Mouse (Mus musculus): Measurements from ENCODE around the gene Hcrt.

The Hcrt gene

GRCm38 (mm10) chr11:100766726-100767125, 4.0 kb upstream of the Hcrt start:
- DNase-seq: no peak

DNA sequence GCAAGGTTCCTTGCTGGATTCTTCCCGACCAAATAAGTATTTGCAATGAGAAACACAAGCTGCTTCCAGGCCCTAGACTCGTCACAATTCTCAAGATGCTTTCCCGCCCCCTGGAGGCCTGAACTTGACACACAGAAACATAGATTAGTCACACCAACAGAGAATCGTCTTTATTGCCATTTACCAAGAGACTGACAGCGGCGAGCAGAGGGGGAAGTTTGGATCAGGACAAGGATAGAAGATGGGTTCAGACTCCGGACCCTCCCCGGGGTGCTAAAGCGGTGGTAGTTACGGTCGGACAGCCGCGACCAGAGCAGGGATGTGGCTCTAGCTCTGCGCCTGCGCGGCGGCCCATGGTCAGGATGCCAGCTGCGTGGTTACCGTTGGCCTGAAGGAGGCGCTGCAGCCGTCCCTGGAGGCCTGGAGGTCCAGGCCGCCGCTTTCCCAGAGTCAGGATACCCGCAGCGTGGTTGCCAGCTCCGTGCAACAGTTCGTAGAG, 1.1 kb downstream of the Hcrt start:
- DNase-seq: peak; percentile 93

DNA sequence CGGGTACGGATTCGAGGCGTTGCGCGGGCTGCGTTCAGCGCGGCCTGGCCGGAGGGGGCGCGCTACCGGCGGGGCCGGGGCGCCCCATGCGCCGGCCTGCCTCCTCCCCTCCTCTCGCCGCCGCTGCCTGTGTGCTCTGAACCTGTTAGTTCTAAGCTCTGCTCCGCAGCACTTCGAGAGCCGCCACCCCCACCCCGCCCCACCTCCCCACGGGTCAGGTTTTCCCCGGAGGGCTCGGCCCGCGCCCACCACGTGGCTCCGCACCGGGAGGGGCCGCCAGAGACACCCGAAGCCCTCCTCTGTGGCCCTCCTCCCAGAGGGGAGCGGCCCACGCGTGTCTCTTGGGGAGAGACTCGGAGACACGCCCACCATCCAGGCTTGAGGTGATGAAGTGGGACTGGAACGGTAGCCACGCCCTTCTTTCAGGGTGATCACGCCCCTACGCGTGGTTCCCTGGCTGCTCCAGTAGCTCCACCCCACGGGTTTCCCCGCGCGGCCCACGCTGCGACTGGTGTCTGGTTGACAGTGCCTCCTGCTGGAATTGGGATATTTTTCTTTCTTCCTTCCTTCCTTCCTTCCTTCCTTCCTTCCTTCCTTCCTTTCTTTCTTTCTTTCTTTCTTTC, 3.0 kb downstream of the Hcrt start, which contains the start of gene Kcnh4:
Gene Kcnh4, minus strand, starts transcription at position 332 of the 623 bp plus-strand sequence.
- DNase-seq: peak in 1 of 2 experiments; percentile 66

GRCm38 (mm10) chr11:100758707-100759610, 3.8 kb downstream of the Hcrt start:
- DNase-seq: no peak

DNA sequence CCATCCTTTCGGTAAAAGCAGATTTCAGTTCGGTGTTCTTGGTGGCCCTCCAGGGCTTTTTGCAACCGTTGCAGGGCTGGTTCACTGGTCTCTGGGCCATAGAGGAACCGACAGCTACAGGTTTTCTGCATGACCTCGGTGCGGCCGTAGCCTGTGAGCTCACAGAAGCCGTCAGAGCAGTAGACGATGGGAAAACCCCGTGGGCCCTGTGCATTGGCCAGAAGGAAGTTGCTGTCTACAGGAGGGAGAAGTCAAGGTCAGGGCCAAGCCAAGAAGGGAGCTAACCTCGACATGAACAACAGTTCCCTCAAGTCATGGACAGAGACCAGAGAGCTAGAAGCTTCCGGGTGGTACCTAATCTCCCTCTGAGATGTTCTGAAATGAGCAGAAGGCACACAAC, 5.2 kb downstream of the Hcrt start:
- DNase-seq: no peak

DNA sequence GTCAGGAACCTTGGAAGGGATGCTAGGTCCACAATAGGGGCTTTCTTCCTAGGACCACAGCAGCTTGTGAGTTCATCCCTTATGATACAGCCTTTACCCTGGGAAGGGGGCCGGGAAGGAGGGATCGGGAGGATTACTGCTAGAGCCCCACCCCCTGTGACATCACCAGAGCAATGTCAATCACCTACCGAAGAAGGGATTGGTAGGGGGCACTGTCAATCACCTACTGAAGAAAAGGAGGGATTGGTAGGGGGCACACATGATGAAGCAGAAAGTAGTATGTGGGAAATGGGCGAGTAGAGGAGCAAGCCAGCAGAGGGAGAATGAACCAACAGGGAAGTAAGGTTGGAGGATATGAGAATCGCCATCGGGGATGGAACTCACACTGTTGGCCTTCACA, 6.3 kb downstream of the Hcrt start:
- no peak for DNase-seq

DNA sequence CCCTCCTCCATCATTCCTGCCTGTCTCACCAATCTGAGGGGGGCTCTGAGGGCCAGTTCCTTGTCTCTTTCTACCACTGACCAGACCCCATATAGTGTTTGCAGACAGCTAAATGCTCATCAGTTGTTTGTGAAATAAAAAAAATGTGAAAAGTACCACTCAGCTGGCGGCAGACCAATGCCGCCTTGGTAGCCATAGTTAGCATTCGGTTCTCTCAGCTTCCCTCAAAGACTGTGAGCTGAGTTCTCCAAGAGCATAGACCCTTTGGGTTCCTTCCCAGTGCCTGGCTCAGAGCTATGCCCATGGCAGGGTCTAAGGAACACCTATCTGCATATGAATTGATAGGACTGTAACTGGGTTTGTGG, 8.1 kb downstream of the Hcrt start:
- no peak for DNase-seq

- DNase-seq: no peak
These were observed 8.6 kb downstream of the Hcrt start for GRCm38 (mm10) chr11:100754021-100754692.

- no peak for DNase-seq
These were observed 10.4 kb downstream of the Hcrt start for GRCm38 (mm10) chr11:100752294-100752693.

DNA sequence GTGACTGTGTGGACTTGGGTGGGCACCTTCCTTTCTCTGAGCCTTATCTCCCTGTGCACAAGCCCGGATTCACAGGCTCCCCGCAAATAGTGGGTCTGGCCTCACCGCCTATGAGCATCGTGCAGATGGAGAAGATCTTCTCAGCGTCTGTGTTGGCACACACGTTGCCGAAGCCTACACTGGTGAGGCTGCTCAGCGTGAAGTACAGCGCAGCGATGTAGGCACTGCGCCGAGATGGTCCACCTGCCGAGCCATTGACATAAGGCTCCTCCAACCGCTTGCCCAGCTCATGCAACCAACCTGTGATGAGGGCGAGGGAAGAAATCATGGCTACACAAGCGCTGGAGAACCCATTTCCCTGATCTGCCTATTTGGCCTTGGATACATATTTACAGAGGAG, 12.6 kb downstream of the Hcrt start:
- DNase-seq: no peak

GRCm38 (mm10) chr11:100749469-100749868, 13.3 kb downstream of the Hcrt start:
- no peak for DNase-seq

DNA sequence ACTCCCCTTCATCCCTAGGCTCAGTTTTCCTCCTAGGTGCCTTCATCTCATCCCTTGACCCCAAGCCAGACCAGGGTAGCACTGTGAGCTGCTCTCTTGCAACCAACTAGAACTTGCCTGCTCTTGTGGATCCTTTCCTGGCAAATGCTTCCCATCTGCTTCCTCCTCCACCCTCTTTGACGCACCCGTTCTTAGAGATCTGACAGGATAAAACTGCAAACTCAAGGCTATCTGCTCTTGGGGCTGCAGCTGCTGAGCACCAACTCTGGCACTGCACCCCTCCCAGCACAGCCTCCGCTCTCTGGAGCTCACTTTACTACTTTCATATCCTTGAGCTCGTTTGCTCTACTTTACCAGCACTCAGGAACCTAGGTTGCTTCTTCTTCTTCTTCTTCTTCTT, 14.1 kb downstream of the Hcrt start:
- DNase-seq: no peak

- no peak for DNase-seq
These were observed 15.6 kb downstream of the Hcrt start for GRCm38 (mm10) chr11:100747114-100747513.

- DNase-seq: no peak
These were observed 16.2 kb downstream of the Hcrt start for GRCm38 (mm10) chr11:100746546-100746945.

- peak; percentile 63 to 74 for DNase-seq
These were observed 17.6 kb downstream of the Hcrt start for GRCm38 (mm10) chr11:100745085-100745484.

DNA sequence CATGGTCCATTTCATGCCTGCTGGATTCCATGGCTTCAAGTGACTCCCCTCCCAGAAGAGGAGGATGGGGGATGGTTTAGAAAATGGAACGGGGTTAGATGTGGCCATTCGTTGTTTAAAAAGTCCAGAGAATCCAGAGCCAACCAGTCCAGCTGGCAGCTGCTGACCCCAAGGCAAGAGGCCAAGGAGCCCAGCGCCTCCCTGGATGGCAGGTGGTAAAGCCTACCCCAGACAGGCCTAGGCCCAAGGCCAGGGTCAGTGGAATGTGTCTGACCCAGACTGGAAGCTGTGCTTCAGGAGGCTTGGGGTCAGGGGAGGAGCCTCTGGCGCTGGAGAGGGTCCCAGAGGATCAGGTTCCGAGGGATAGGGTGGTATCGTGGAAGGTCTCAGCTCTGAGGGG, 21.4 kb downstream of the Hcrt start:
- peak in 1 of 2 experiments; percentile 45 for DNase-seq

GRCm38 (mm10) chr11:100738749-100739148, 24.0 kb downstream of the Hcrt start:
- DNase-seq: no peak

GRCm38 (mm10) chr11:100738066-100738604, 24.6 kb downstream of the Hcrt start, which contains the start of gene Rab5c:
Gene Rab5c (minus strand): TSS chr11:100738215.
- DNase-seq: peak; percentile 98

DNA sequence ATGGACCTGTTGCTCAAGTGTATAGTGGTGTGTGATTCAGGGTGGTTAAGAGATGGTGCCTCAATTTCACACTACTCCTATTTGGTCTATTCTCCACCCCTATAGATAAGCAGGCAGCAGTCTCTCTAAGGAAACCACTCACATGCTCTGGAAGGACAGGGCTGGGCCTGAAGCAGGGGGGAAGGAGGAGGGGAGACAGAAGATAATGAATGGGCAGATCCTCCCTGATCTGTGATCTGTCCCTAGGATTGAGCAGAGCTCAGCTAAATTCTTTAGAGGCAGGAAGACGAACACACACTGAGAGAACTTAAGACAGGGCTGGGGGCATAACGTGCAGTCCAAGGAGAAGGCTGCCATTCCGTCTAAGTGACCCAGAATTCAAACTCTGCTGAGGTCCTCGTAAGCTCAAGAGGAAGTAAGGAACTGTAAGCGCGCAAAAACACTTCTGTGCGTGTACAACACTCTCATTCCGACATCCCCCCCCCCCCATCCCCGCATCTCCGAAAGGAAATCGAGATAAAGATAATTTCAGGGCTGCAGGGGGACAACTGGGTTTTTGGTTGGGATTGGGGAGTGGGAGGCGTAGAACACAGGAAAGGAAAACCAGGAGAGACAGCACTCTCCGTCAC, 25.5 kb downstream of the Hcrt start:
- DNase-seq: no peak

GRCm38 (mm10) chr11:100736746-100737080, 26.0 kb downstream of the Hcrt start:
- DNase-seq: no peak

DNA sequence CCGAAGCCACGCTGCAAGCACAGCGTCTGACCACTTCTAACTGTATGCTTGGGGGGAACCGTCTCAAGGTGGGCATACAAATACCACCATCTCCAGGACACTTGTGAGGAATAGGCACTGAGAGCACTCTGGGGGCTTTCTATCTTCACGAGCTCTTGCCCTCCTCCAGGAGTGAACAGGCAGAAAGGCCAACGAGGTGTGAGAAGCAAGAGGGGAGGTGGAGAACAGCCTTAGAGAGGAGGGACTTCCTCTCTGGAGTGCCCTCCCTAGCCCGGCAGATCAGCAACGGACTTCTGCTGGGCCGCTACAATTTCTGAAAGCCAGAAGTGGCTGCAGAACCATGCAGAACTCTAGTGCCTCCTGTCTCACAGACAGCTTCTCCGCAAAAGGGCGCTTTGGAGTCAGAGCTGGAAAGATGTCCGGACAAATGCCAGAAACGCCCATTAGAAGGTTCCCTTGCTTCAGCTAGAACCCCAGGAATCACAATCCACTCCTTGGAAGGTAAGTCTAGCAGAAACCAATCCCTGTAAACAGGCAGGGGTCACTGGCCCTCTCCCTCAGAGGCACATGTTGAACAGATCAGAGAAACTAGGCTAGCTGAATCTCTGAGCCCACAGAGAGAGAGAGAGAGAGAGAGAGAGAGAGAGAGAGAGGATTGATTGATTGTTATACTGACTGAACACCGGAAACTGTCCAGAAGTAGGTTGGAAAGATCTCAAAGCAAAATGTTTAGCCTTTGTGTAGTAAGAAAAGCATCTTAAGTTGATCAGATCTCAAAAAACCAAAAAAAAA, 26.6 kb downstream of the Hcrt start:
- no peak for DNase-seq

Data from cerebellum, postnatal 25 days (tissue).